Mouse (Mus musculus) C2C12 (cell line): ENCODE measurements around the gene Med17.

Experiments used
- CEBPB ChIP-seq: IDR thresholded peaks from one replicate; pipeline ENCODE4 v1.6.1; 2011; ENCODE audit warnings: low read depth, mild to moderate bottlenecking, control low read depth, moderate library complexity
- CTCF ChIP-seq: IDR thresholded peaks from one replicate; pipeline ENCODE4 v1.5.1; 2011; ENCODE audit not compliant: control insufficient read depth, insufficient read depth, insufficient read length
- FOSL1 ChIP-seq: IDR thresholded peaks from one replicate; pipeline ENCODE4 v1.8.0; 2011; ENCODE audit warnings: mild to moderate bottlenecking, low read length; ENCODE audit not compliant: poor library complexity, insufficient read depth, severe bottlenecking
- MAX ChIP-seq: IDR thresholded peaks from one replicate; pipeline ENCODE4 v1.6.1; 2011; ENCODE audit warnings: mild to moderate bottlenecking, control low read depth
- MYOD1 ChIP-seq: IDR thresholded peaks from one replicate; pipeline ENCODE4 v1.6.1; 2011; ENCODE audit warnings: low read depth; ENCODE audit not compliant: control insufficient read depth, insufficient read length
- USF1 ChIP-seq: IDR thresholded peaks from one replicate; pipeline ENCODE4 v1.6.1; 2011; ENCODE audit warnings: low read depth, mild to moderate bottlenecking, control low read depth, moderate library complexity

- TF ChIP-seq MAX = no peak
- TF ChIP-seq CTCF = no peak
- no peak for TF ChIP-seq USF1
- no peak for TF ChIP-seq CEBPB
- TF ChIP-seq FOSL1 = no peak
- TF ChIP-seq MYOD1 = no peak
Observed at GRCm38 (mm10) chr9:15309425-15309824, 29.7 kb upstream of the Med17 start.
